Mouse (Mus musculus): ENCODE measurements around the gene Rbx1. TPM values are rescaled to one million over a fixed set of nuclear protein-coding genes. Genes with fewer than 3 reads are reported as not detected.
A peak's percentile ranks its signal among the peaks of the same experiment; 100 is the strongest.

The Rbx1 gene
- polyA plus RNA-seq, 1 experiment from 2014 or later: 464 TPM

GRCm38 (mm10) chr15:81523169-81523871 is 57.2 kb downstream of the Rbx1 start:
- peak; percentile 96 for ATAC-seq
- Histone ChIP-seq H3K27me3 (replicated peaks) (no peaks in the 10 kb centered on the region), H3K4me3 (replicated peaks) (peak overlapping the region; percentile 57), H3K4me1 (replicated peaks) (peaks cover 5% of the 10 kb centered on the region; the same call in 1 of the 2 replicates), H3K36me3 (no peaks in the 10 kb centered on the region), H3K27ac (peak overlapping the region; percentile 97), H3K9ac (peak overlapping the region; percentile 73), H3K4me2 (replicated peaks) (peak overlapping the region; percentile 96), H3K9me3 (no peaks in the 10 kb centered on the region)
- WGBS: under 1% methylated on average over 41 of the region's 41 CpGs

DNA sequence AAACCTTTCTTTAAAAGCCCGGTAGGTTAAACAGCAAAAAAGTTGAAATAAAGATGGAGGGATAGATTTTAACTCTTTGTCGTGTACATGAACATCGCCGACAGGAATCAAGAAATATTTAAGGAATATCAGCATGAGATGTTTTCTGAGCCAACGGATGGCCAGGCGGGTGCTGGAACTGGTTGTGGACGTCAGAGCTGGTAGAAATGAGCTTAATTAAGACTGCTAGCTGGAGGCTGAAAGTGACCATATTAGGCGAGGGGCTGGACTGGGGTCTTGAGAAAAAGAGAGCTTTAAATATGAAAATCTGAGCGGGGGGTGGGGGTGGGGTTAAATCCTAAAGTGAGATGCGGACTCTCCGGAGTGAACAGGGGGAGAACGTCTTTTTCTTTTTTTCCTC is 57.8 kb downstream of the Rbx1 start:
- Histone ChIP-seq H3K4me2 (replicated peaks) (peak overlapping the region; percentile 96), H3K36me3 (no peaks in the 10 kb centered on the region), H3K4me3 (replicated peaks) (peak overlapping the region; percentile 57), H3K9me3 (no peaks in the 10 kb centered on the region), H3K27ac (peak overlapping the region; percentile 97), H3K4me1 (replicated peaks) (peaks cover 5% of the 10 kb centered on the region; the same call in 1 of the 2 replicates), H3K9ac (peak overlapping the region; percentile 73), H3K27me3 (replicated peaks) (no peaks in the 10 kb centered on the region)
- no peak for ATAC-seq
- WGBS: under 1% methylated on average over 12 of the region's 12 CpGs

Other genes starting within 250 kb of the Rbx1 start
- gene Mchr1, start 230.8 kb upstream of the Rbx1 start, polyA plus RNA-seq (2015; fragmentation: Nextera tagmentation; extraction: Ambion mirVana): 0.88 and 1.0 TPM in 2 replicates
- 69.5 and 71.8 TPM in 2 replicates for gene Slc25a17, start 105.5 kb upstream of the Rbx1 start, polyA plus RNA-seq (2015; fragmentation: Nextera tagmentation; extraction: Ambion mirVana)
- gene St13, start 66.2 kb upstream of the Rbx1 start, polyA plus RNA-seq (2015; fragmentation: Nextera tagmentation; extraction: Ambion mirVana): 145 and 170 TPM in 2 replicates
- 7.5 and 8.3 TPM in 2 replicates for gene Xpnpep3, start 66.2 kb upstream of the Rbx1 start, polyA plus RNA-seq (2015; fragmentation: Nextera tagmentation; extraction: Ambion mirVana)
- gene Dnajb7, start 58.0 kb upstream of the Rbx1 start, polyA plus RNA-seq (2015; fragmentation: Nextera tagmentation; extraction: Ambion mirVana): 1.6 and 1.8 TPM in 2 replicates
- gene Ep300, start 119.1 kb downstream of the Rbx1 start, polyA plus RNA-seq (2015; fragmentation: Nextera tagmentation; extraction: Ambion mirVana): 12.7 and 15.0 TPM in 2 replicates
- gene L3mbtl2, start 197.6 kb downstream of the Rbx1 start, polyA plus RNA-seq (2015; fragmentation: Nextera tagmentation; extraction: Ambion mirVana): 21.5 and 22.2 TPM in 2 replicates
- gene Chadl, start 231.0 kb downstream of the Rbx1 start, polyA plus RNA-seq (2015; fragmentation: Nextera tagmentation; extraction: Ambion mirVana): 2.8 and 2.9 TPM in 2 replicates

Data from intestine, embryonic 15.5 days (tissue).